Mouse (Mus musculus) midbrain, embryonic 15.5 days (tissue): ENCODE data around the gene Adgrl2. TPM values are rescaled to one million over a fixed set of nuclear protein-coding genes. Genes with fewer than 3 reads are reported as not detected.

Experiments used
- ATAC-seq: fragments of 200-750 bp; cut with Nextera tagmentation; replicated peaks from 2 replicates; pipeline ENCODE4 v1.8.0; 2017; ENCODE audit warnings: moderate TSS enrichment
- H3K27ac ChIP-seq: fragments of 300-500 bp; sonication (generic); 2 replicates; pipeline ENCODE4 v1.5.1; 2015; ENCODE audit warnings: mild to moderate bottlenecking, inconsistent platforms
- H3K27me3 ChIP-seq: fragments of 300-500 bp; sonication (generic); replicated peaks from 2 replicates; pipeline ENCODE4 v1.6.1; 2015; ENCODE audit warnings: inconsistent platforms
- H3K36me3 ChIP-seq: fragments of 300-500 bp; sonication (generic); replicated peaks from 2 replicates; pipeline ENCODE4 v1.6.1; 2015; ENCODE audit warnings: inconsistent platforms
- H3K4me1 ChIP-seq: fragments of 300-500 bp; sonication (generic); 2 replicates; pipeline ENCODE4 v1.6.1; 2015; ENCODE audit warnings: inconsistent platforms
- H3K4me2 ChIP-seq: fragments of 300-500 bp; sonication (generic); 2 replicates; pipeline ENCODE4 v1.6.1; 2015; ENCODE audit warnings: inconsistent platforms, mild to moderate bottlenecking, moderate library complexity
- H3K4me3 ChIP-seq: fragments of 300-500 bp; sonication (generic); 2 replicates; pipeline ENCODE4 v1.5.1; 2015; ENCODE audit warnings: mild to moderate bottlenecking, inconsistent platforms
- H3K9ac ChIP-seq: fragments of 300-500 bp; sonication (generic); 2 replicates; pipeline ENCODE4 v1.6.1; 2015; ENCODE audit warnings: mild to moderate bottlenecking, inconsistent platforms
- H3K9me3 ChIP-seq: fragments of 300-500 bp; sonication (generic); 2 replicates; pipeline ENCODE4 v1.6.1; 2016; ENCODE audit warnings: inconsistent platforms
- WGBS: fragments of 180-500 bp; shearing (Covaris S2); methylation state at CpG from one replicate; pipeline ENCODE4 v1.1.7; 2015; ENCODE audit warnings: mixed read lengths; 5-methylcytosine and 5-hydroxymethylcytosine counted together
- polyA plus RNA-seq: library from polyadenylated mRNA; unstranded; fragments of >200 nt; fragmentation: Nextera tagmentation; extraction: Ambion mirVana; gene quantifications from 2 replicates; pipeline ENCODE4 v1.2.1, GENCODE M21; 2015

The Adgrl2 gene
- polyA plus RNA-seq = 120 and 140 TPM in 2 replicates

- Histone ChIP-seq H3K9ac (peak within 1 kb of the TSS; percentile 88), H3K4me1 (peaks cover 12% of the 10 kb centered on the region), H3K9me3 (no peaks in the 10 kb centered on the region), H3K27me3 (no peaks in the 10 kb centered on the region), H3K4me3 (peak within 1 kb of the TSS; percentile 74), H3K27ac (peak within 1 kb of the TSS; percentile 96), H3K4me2 (peak within 1 kb of the TSS; percentile 62), H3K36me3 (no peaks in the 10 kb centered on the region)
- WGBS = 0% methylated on average over 25 of the region's 25 CpGs
- ATAC-seq = peak; percentile 0; the same call in 1 of the 2 replicates
Observed at GRCm38 (mm10) chr3:148990531-148991003, at the start of gene Adgrl2. TSS of gene Adgrl2 (minus strand) at chr3:148990555.

- no peaks in the 10 kb centered on the region for H3K9me3 ChIP-seq
- no peak overlapping the region for H3K4me2 ChIP-seq
- peaks cover 15% of the 10 kb centered on the region; the same call in 1 of the 2 replicates for H3K4me1 ChIP-seq
- no peak for ATAC-seq
- H3K36me3 ChIP-seq = no peaks in the 10 kb centered on the region
- no peaks in the 10 kb centered on the region for H3K27me3 ChIP-seq
- WGBS = 67% methylated on average over 4 of the region's 4 CpGs
- H3K27ac ChIP-seq = no peak overlapping the region
- no peak overlapping the region for H3K4me3 ChIP-seq
- H3K9ac ChIP-seq = no peak overlapping the region
Observed at GRCm38 (mm10) chr3:149038771-149039170, 48.4 kb upstream of the Adgrl2 start.

DNA sequence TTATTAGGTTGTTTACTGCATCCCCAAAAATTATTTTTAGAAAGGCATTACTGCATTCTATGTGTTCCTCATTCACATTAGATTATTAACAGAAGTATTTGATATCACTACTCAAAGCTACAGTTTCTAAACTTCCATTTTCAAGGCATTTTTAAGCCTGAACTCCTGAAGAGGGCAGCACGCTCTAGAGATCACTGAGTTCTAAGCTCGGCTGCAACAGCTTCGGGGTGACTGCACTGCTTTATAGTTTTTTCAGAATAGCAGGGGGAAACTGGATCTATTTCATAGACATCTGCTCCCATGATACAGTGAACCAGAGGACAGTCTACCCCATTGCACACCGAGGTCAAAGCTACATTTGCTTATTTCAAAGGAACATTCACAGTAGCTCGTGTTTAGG lies 29.6 kb upstream of the Adgrl2 start:
- H3K4me3 ChIP-seq = no peak overlapping the region
- H3K4me2 ChIP-seq = no peak overlapping the region
- H3K27ac ChIP-seq = no peak overlapping the region
- H3K9ac ChIP-seq = no peak overlapping the region
- H3K36me3 ChIP-seq = no peaks in the 10 kb centered on the region
- no peaks in the 10 kb centered on the region for H3K9me3 ChIP-seq
- ATAC-seq = no peak
- no peaks in the 10 kb centered on the region for H3K4me1 ChIP-seq
- H3K27me3 ChIP-seq = no peaks in the 10 kb centered on the region
- WGBS = 69% methylated on average over 5 of the region's 5 CpGs

DNA sequence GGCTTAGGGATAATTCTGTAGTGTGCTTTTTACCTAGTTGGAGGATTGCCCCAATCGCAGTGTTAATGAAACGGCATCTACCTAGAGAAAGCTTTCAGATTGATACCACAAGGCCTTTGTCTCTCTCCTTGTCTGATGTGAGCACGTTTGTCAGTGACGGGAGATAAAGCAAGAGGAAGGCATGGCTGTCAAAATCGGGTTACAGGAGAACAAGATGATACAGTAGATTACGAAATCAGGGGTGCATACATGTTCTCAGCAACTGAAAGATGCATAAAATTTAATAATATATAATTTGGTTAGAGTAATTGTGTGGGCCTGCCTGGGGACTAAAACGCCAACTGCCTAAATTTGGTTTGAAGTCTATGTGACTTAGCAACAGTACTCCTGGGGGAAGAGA lies 19.0 kb upstream of the Adgrl2 start:
- Histone ChIP-seq H3K27me3 (no peaks in the 10 kb centered on the region), H3K36me3 (no peaks in the 10 kb centered on the region), H3K4me2 (no peak overlapping the region), H3K27ac (no peak overlapping the region), H3K9me3 (no peaks in the 10 kb centered on the region), H3K9ac (no peak overlapping the region), H3K4me3 (no peak overlapping the region), H3K4me1 (no peaks in the 10 kb centered on the region; the same call in 1 of the 2 replicates)
- ATAC-seq = no peak
- WGBS = 73% methylated on average over 7 of the region's 7 CpGs

- Histone ChIP-seq H3K9me3 (no peaks in the 10 kb centered on the region), H3K4me2 (no peak overlapping the region), H3K4me3 (no peak overlapping the region), H3K27me3 (no peaks in the 10 kb centered on the region), H3K9ac (no peak overlapping the region), H3K4me1 (no peaks in the 10 kb centered on the region; the same call in 1 of the 2 replicates), H3K36me3 (no peaks in the 10 kb centered on the region), H3K27ac (no peak overlapping the region)
- WGBS = 79% methylated on average over 6 of the region's 6 CpGs
- no peak for ATAC-seq
Observed at GRCm38 (mm10) chr3:149008634-149009023, 18.3 kb upstream of the Adgrl2 start.

DNA sequence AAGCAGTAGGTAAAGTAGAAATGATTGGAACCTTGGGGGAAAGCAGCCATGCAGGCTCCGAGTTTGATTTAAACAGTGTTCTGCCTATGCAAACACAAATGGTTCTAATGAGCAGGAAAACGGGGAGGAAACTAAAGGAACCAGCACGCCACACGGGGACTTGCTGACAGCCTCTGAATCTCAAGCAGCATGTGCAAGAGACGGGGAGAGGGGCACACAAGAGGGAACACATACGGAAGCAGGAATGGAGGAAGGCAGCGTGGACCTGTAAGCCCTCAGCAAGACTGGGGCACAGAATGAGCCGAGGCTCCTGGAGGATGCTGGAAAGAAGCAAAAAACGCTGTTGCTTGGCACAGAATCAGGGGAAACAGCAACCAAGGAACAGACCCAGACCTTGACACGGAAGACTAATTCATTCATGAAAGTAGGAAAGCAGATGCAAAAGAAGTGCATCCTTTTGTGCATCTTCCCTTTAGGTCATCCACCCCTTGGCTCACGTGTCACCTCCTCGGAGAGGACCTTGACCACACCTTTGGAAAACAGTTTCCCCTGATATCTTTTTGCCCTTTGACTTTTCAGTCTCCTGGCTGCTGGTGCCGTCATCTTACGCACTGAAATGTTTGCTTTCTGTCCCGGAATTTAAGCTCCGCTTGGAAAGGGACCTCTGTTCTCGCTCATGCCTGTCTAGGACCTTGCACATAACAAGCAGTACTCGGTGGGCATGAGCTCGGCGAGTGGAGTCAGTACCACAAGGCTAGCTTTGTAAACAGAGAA lies 17.7 kb upstream of the Adgrl2 start:
- Histone ChIP-seq H3K9ac (no peak overlapping the region), H3K4me1 (no peaks in the 10 kb centered on the region; the same call in 1 of the 2 replicates), H3K4me3 (no peak overlapping the region), H3K9me3 (no peaks in the 10 kb centered on the region), H3K36me3 (no peaks in the 10 kb centered on the region), H3K27me3 (no peaks in the 10 kb centered on the region), H3K27ac (no peak overlapping the region), H3K4me2 (peak overlapping the region; percentile 8; the same call in 1 of the 2 replicates)
- 68% methylated on average over 20 of the region's 20 CpGs for WGBS
- ATAC-seq = no peak

- no peak for ATAC-seq
Observed at GRCm38 (mm10) chr3:149001364-149001763, 11.0 kb upstream of the Adgrl2 start.

GRCm38 (mm10) chr3:148998661-148999060 lies 8.3 kb upstream of the Adgrl2 start:
- H3K27ac ChIP-seq = no peak overlapping the region

More at GRCm38 (mm10) chr3:149001364-149001763, 11.0 kb upstream of the Adgrl2 start:
- WGBS = 37% methylated on average over 8 of the region's 8 CpGs
- Histone ChIP-seq H3K36me3 (no peaks in the 10 kb centered on the region), H3K27me3 (no peaks in the 10 kb centered on the region), H3K4me2 (no peak overlapping the region), H3K9me3 (no peaks in the 10 kb centered on the region), H3K27ac (no peak overlapping the region), H3K4me3 (no peak overlapping the region), H3K4me1 (no peaks in the 10 kb centered on the region), H3K9ac (no peak overlapping the region)

DNA sequence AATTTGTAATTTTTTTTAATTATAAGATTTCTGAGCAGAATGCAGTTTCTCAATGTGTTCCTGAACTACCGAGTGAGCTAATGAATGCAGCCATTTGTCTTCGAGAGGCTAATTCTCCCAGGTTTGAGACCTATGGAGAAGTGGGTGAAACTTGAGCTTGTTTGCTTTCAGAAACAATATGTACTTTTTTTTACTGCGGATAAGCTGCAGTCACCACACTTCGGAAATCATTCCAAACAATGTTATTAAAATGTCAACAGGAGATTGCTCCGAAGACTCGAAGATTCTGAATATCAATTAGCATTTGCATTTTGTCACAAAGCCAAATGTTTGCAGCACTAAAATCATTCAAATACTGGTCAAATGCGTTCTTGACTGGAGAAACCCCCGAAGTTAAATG lies 701 bp upstream of the Adgrl2 start:
- Histone ChIP-seq H3K27ac (peak overlapping the region; percentile 96), H3K9ac (no peak overlapping the region), H3K4me3 (peak overlapping the region; percentile 74), H3K27me3 (no peaks in the 10 kb centered on the region), H3K36me3 (no peaks in the 10 kb centered on the region), H3K4me1 (peaks cover 11% of the 10 kb centered on the region), H3K4me2 (peak overlapping the region; percentile 62), H3K9me3 (no peaks in the 10 kb centered on the region)
- ATAC-seq = no peak
- under 1% methylated on average over 8 of the region's 8 CpGs for WGBS

More at GRCm38 (mm10) chr3:148998661-148999060, 8.3 kb upstream of the Adgrl2 start:
- Histone ChIP-seq H3K27me3 (no peaks in the 10 kb centered on the region), H3K4me2 (no peak overlapping the region), H3K4me1 (no peaks in the 10 kb centered on the region), H3K9me3 (no peaks in the 10 kb centered on the region), H3K4me3 (no peak overlapping the region), H3K36me3 (no peaks in the 10 kb centered on the region), H3K9ac (no peak overlapping the region)
- WGBS = 79% methylated on average over 10 of the region's 10 CpGs
- no peak for ATAC-seq

DNA sequence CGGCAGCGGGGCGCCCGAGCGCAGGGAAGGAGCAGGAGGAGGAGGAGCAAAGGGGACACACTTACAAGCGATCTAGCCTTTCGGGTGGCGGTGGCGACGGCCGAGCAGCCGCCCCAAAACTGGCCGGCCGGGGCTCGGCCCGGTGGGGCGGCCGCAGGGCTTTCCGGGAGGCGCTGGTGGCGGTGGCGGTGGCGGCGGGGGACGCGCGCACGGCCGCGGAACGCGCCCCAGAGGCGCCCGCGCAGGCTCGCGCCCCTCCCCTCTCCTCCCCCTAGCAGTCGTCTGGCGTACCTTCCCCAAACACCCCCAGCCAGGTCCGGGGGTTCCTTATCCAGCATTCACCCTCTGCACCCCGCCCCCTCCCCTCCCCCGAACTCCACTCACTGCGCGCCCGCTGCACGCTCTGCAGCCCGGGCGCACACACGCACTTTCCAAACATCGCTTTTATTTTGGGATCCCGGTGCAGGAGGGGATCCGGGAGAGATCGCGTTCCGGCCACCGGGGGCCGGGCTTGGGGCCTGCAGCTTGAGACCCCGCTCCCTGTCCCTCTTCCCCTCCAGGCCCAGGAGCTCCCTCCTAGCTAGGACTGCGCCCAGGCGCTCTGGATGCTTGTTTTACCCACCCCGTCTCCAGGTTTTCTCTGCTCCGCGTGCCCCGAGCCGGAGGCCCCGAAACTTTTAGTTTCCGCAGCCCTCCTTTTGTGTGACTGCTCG lies 381 bp downstream of the Adgrl2 start:
- under 1% methylated on average over 60 of the region's 68 CpGs for WGBS
- Histone ChIP-seq H3K27me3 (no peaks in the 10 kb centered on the region), H3K36me3 (no peaks in the 10 kb centered on the region), H3K4me2 (peak overlapping the region; percentile 62), H3K9me3 (no peaks in the 10 kb centered on the region), H3K27ac (peak overlapping the region; percentile 96), H3K4me1 (peaks cover 14% of the 10 kb centered on the region), H3K4me3 (peak overlapping the region; percentile 74), H3K9ac (peak overlapping the region; percentile 88)
- ATAC-seq = peak; percentile 68

DNA sequence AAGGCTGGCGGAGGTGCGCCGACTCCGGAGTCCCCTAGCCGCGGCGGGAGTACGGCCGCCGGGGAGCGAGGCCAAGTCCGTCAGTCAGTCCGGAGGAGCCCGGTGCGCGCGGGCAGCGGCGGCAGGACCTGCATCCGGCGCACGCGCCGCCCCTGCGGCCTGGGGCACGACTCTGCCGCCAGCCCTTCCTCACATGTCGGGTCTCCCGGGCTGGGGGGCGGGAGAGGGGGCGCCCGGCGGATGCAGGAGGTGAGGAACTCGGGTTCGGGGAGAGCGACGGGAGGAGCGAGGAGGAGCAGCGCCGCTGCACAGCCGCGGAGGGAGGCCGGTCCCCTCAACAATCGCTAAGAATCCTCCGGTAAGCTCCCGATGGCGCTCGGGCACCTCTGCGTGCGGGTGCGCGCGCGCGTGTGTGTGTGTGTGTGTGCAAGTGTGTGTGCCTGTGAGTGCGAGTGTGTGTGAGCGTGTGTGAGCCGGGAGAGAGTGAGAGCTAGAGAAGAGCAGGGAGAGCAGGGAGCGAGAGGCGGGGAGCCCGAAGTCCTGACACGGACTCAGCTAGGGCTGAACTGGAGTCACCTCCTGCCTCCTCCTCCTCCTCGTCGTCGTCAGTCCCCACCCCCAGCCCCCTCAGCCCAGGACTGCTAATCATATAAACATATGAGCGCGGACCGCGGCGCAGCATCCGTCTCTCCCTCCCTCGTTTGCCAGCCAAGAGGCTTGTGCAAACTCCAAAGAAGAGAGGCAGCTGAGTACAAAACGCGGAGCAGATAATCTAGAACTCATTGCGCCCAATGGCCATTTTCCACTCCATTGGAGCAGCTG lies 1.1 kb downstream of the Adgrl2 start:
- no peaks in the 10 kb centered on the region for H3K36me3 ChIP-seq
- H3K27me3 ChIP-seq = no peaks in the 10 kb centered on the region
- peak overlapping the region; percentile 74 for H3K4me3 ChIP-seq
- H3K27ac ChIP-seq = peak overlapping the region; percentile 96
- H3K9ac ChIP-seq = peak overlapping the region; percentile 88
- under 1% methylated on average over 65 of the region's 75 CpGs for WGBS
- no peaks in the 10 kb centered on the region for H3K9me3 ChIP-seq
- ATAC-seq = peak; percentile 88
- peak overlapping the region; percentile 62 for H3K4me2 ChIP-seq
- H3K4me1 ChIP-seq = peaks cover 22% of the 10 kb centered on the region
